Comparison of ENCODE assay signal across 7 mouse cellular contexts in genomic region chr11:75346556-75347187, GRCm38 (mm10). TPM values are rescaled to one million over a fixed set of nuclear protein-coding genes. Genes with fewer than 3 reads are reported as not detected.
DNase-seq lines count a peak whose midpoint lies in the region; ATAC-seq lines count a peak whose summit lies in the region.

No protein-coding gene starts in this region.

- H3K36me3 ChIP-seq in megakaryocyte, embryonic 14.5 days (replicated peaks; ENCODE audit: low read length) = peaks cover 19% of the 10 kb centered on the region
- 0 out of 2 replicates have a peak, but pooled peaks cover 3% of the 10 kb centered on the region for H3K36me3 ChIP-seq in embryonic facial prominence, embryonic 15.5 days
- H3K36me3 ChIP-seq in limb, embryonic 10.5 days = peaks cover 27% of the 10 kb centered on the region
- no peaks in the 10 kb centered on the region for H3K36me3 ChIP-seq in stomach, embryonic 15.5 days

- peaks cover 74% of the 10 kb centered on the region for H3K4me1 ChIP-seq in megakaryocyte, embryonic 14.5 days
- peaks cover 18% of the 10 kb centered on the region for H3K4me1 ChIP-seq in embryonic facial prominence, embryonic 15.5 days
- H3K4me1 ChIP-seq in limb, embryonic 10.5 days = peaks cover 22% of the 10 kb centered on the region
- H3K4me1 ChIP-seq in stomach, embryonic 15.5 days = peaks cover 10% of the 10 kb centered on the region

- peak overlapping the region; percentile 80 for H3K4me2 ChIP-seq in embryonic facial prominence, embryonic 15.5 days (replicated peaks)
- H3K4me2 ChIP-seq in stomach, embryonic 15.5 days = peak overlapping the region; percentile 87

- WGBS in embryonic facial prominence, embryonic 15.5 days = 43% methylated on average over 4 of the region's 4 CpGs
- 70% methylated on average over 4 of the region's 4 CpGs for WGBS in limb, embryonic 10.5 days
- WGBS in stomach, embryonic 15.5 days = 41% methylated on average over 4 of the region's 4 CpGs

- no peak overlapping the region for H3K27ac ChIP-seq in embryonic facial prominence, embryonic 15.5 days (replicated peaks)
- H3K27ac ChIP-seq in limb, embryonic 10.5 days = no peak overlapping the region
- H3K27ac ChIP-seq in stomach, embryonic 15.5 days = no peak overlapping the region

- H3K9ac ChIP-seq in embryonic facial prominence, embryonic 15.5 days = no peak overlapping the region
- H3K9ac ChIP-seq in stomach, embryonic 15.5 days = no peak overlapping the region

- ATAC-seq in megakaryocyte, adult 5-6 weeks (ENCODE audit: poor library complexity, severe bottlenecking) = no peak
- no peak for ATAC-seq in embryonic facial prominence, embryonic 15.5 days (ENCODE audit: insufficient number of reproducible peaks, low FRiP score, low TSS enrichment, low read depth)
- no peak for ATAC-seq in stomach, embryonic 15.5 days (ENCODE audit: insufficient read depth, low FRiP score, low read depth)

- no peak for DNase-seq in limb, embryonic 10.5 days (ENCODE audit: low spot score)
- no peak for DNase-seq in thymus, postnatal 4 days
- no peak for DNase-seq in urinary bladder, postnatal 10 days (ENCODE audit: low spot score)

- no peaks in the 10 kb centered on the region for H3K9me3 ChIP-seq in megakaryocyte, embryonic 14.5 days
- no peaks in the 10 kb centered on the region for H3K9me3 ChIP-seq in embryonic facial prominence, embryonic 15.5 days (replicated peaks)
- no peaks in the 10 kb centered on the region for H3K9me3 ChIP-seq in limb, embryonic 10.5 days (replicated peaks)
- H3K9me3 ChIP-seq in stomach, embryonic 15.5 days = no peaks in the 10 kb centered on the region

- H3K4me3 ChIP-seq in megakaryocyte, embryonic 14.5 days (replicated peaks) = peak overlapping the region; percentile 53
- H3K4me3 ChIP-seq in embryonic facial prominence, embryonic 15.5 days (replicated peaks) = peak overlapping the region; percentile 97
- H3K4me3 ChIP-seq in limb, embryonic 10.5 days = peak overlapping the region; percentile 89
- H3K4me3 ChIP-seq in stomach, embryonic 15.5 days (replicated peaks) = peak overlapping the region; percentile 98; the same call in 1 of the 2 replicates

- no peaks in the 10 kb centered on the region for H3K27me3 ChIP-seq in megakaryocyte, embryonic 14.5 days (replicated peaks)
- no peaks in the 10 kb centered on the region for H3K27me3 ChIP-seq in embryonic facial prominence, embryonic 15.5 days
- no peaks in the 10 kb centered on the region for H3K27me3 ChIP-seq in limb, embryonic 10.5 days (ENCODE audit: low read depth, poor library complexity, severe bottlenecking)
- no peaks in the 10 kb centered on the region for H3K27me3 ChIP-seq in stomach, embryonic 15.5 days (replicated peaks)

RNA-seq across cellular contexts. Expression of gene Rpa1, which starts 1.5 kb away (rescaled TPM):
- polyA plus RNA-seq in megakaryocyte, embryonic 14.5 days (2012; ENCODE audit: insufficient read depth, low replicate concordance) = 10.0 and 11.0 TPM in 2 replicates
- total RNA-seq in megakaryocyte, adult 5-6 weeks (2015) = 37.2 and 37.6 TPM in 2 replicates
- 126 and 129 TPM in 2 replicates for total RNA-seq in megakaryocyte, adult 5-6 weeks (2017)
- 92.7 and 96.4 TPM in 2 replicates for polyA plus RNA-seq in embryonic facial prominence, embryonic 15.5 days (2015; fragmentation: Nextera tagmentation; extraction: Ambion mirVana)
- 178 and 185 TPM in 2 replicates for polyA plus RNA-seq in limb, embryonic 10.5 days (2016; fragmentation: Nextera tagmentation; extraction: Ambion mirVana)
- 98.5 and 101 TPM in 2 replicates for polyA plus RNA-seq in stomach, embryonic 15.5 days (2015; fragmentation: Nextera tagmentation; extraction: Ambion mirVana)

RNA-seq across cellular contexts. Expression of gene Smyd4, which starts 1.6 kb away (rescaled TPM):
- polyA plus RNA-seq in megakaryocyte, embryonic 14.5 days (2012; ENCODE audit: insufficient read depth, low replicate concordance) = 0.43 and 1.8 TPM in 2 replicates
- 1.9 and 4.9 TPM in 2 replicates for total RNA-seq in megakaryocyte, adult 5-6 weeks (2015)
- total RNA-seq in megakaryocyte, adult 5-6 weeks (2017) = 6.5 and 12.7 TPM in 2 replicates
- polyA plus RNA-seq in embryonic facial prominence, embryonic 15.5 days (2015; fragmentation: Nextera tagmentation; extraction: Ambion mirVana) = 13.2 and 13.8 TPM in 2 replicates
- 15.0 and 17.1 TPM in 2 replicates for polyA plus RNA-seq in limb, embryonic 10.5 days (2016; fragmentation: Nextera tagmentation; extraction: Ambion mirVana)
- 10.9 and 11.4 TPM in 2 replicates for polyA plus RNA-seq in stomach, embryonic 15.5 days (2015; fragmentation: Nextera tagmentation; extraction: Ambion mirVana)
